Mouse (Mus musculus) bone marrow macrophage, adult 2 months (primary cell): ENCODE measurements around the gene Tmtc4. TPM values are rescaled to one million over a fixed set of nuclear protein-coding genes. Genes with fewer than 3 reads are reported as not detected.

Source experiments
- H3K27ac ChIP-seq: 2 replicates; pipeline ENCODE4 v1.5.1; 2012; ENCODE audit warnings: low read depth, low read length; ENCODE audit not compliant: insufficient read depth
- H3K4me1 ChIP-seq: 2 replicates; pipeline ENCODE4 v1.6.1; 2012; ENCODE audit warnings: low read length; ENCODE audit not compliant: control insufficient read depth, insufficient read depth
- H3K4me3 ChIP-seq: 2 replicates; pipeline ENCODE4 v1.5.1; 2012; ENCODE audit warnings: mild to moderate bottlenecking, low read length, moderate library complexity; ENCODE audit not compliant: insufficient read depth
- CTCF ChIP-seq: IDR thresholded peaks from 2 replicates; pipeline ENCODE4 v1.5.1; 2012; ENCODE audit warnings: low read depth, mild to moderate bottlenecking, low read length, moderate library complexity
- POLR2A ChIP-seq: IDR thresholded peaks from 2 replicates; pipeline ENCODE4 v1.6.1; 2012; ENCODE audit warnings: mild to moderate bottlenecking, low read depth, low read length, borderline replicate concordance
- polyA plus RNA-seq: library from polyadenylated mRNA; stranded (reverse); fragments of >200 nt; gene quantifications from 2 replicates; pipeline ENCODE4 v1.2.4, GENCODE M21; 2012; ENCODE audit not compliant: missing spikeins, insufficient read depth, insufficient read length

Tmtc4 gene
- polyA plus RNA-seq, 1 experiment: 6.7 TPM

GRCm38 (mm10) chr14:122908075-122908474 lies 75.8 kb downstream of the Tmtc4 start:
- Histone ChIP-seq H3K27ac (no peak overlapping the region), H3K4me3 (no peak overlapping the region), H3K4me1 (peaks cover 8% of the 10 kb centered on the region)
- TF ChIP-seq CTCF (no peak), POLR2A (no peak)

GRCm38 (mm10) chr14:122905007-122905406 lies 78.8 kb downstream of the Tmtc4 start:
- peaks cover 2% of the 10 kb centered on the region; the same call in 1 of the 2 replicates for H3K4me1 ChIP-seq
- H3K27ac ChIP-seq: no peak overlapping the region
- H3K4me3 ChIP-seq: no peak overlapping the region
- TF ChIP-seq POLR2A: no peak
- TF ChIP-seq CTCF: no peak

GRCm38 (mm10) chr14:122903923-122904351 lies 79.9 kb downstream of the Tmtc4 start:
- no peak overlapping the region for H3K27ac ChIP-seq
- TF ChIP-seq CTCF (no peak), POLR2A (no peak)
- H3K4me3 ChIP-seq: no peak overlapping the region
- peaks cover 2% of the 10 kb centered on the region; the same call in 1 of the 2 replicates for H3K4me1 ChIP-seq

GRCm38 (mm10) chr14:122902884-122903283 lies 81.0 kb downstream of the Tmtc4 start:
- Histone ChIP-seq H3K27ac (no peak overlapping the region), H3K4me1 (peaks cover 2% of the 10 kb centered on the region; the same call in 1 of the 2 replicates), H3K4me3 (no peak overlapping the region)
- TF ChIP-seq CTCF (no peak), POLR2A (no peak)

GRCm38 (mm10) chr14:122902136-122902535 lies 81.7 kb downstream of the Tmtc4 start:
- TF ChIP-seq POLR2A (no peak), CTCF (no peak)
- no peak overlapping the region for H3K4me3 ChIP-seq
- no peak overlapping the region for H3K27ac ChIP-seq
- H3K4me1 ChIP-seq: peaks cover 2% of the 10 kb centered on the region; the same call in 1 of the 2 replicates

- Histone ChIP-seq H3K4me3 (no peak overlapping the region), H3K27ac (no peak overlapping the region), H3K4me1 (peaks cover 2% of the 10 kb centered on the region; the same call in 1 of the 2 replicates)
- no peak for TF ChIP-seq CTCF
- TF ChIP-seq POLR2A: no peak
Observed at GRCm38 (mm10) chr14:122901715-122902114, 82.1 kb downstream of the Tmtc4 start.

GRCm38 (mm10) chr14:122901177-122901576 lies 82.7 kb downstream of the Tmtc4 start:
- TF ChIP-seq CTCF (no peak), POLR2A (no peak)
- H3K4me3 ChIP-seq: no peak overlapping the region
- no peak overlapping the region for H3K27ac ChIP-seq
- H3K4me1 ChIP-seq: peaks cover 2% of the 10 kb centered on the region; the same call in 1 of the 2 replicates

- Histone ChIP-seq H3K27ac (no peak overlapping the region), H3K4me3 (no peak overlapping the region), H3K4me1 (peaks cover 2% of the 10 kb centered on the region; the same call in 1 of the 2 replicates)
- TF ChIP-seq CTCF (no peak), POLR2A (no peak)
Observed at GRCm38 (mm10) chr14:122900679-122901078, 83.2 kb downstream of the Tmtc4 start.

GRCm38 (mm10) chr14:122898550-122898949 lies 85.3 kb downstream of the Tmtc4 start:
- Histone ChIP-seq H3K27ac (no peak overlapping the region), H3K4me3 (no peak overlapping the region), H3K4me1 (no peaks in the 10 kb centered on the region)
- TF ChIP-seq POLR2A: no peak
- no peak for TF ChIP-seq CTCF

- no peak for TF ChIP-seq CTCF
- no peak for TF ChIP-seq POLR2A
- Histone ChIP-seq H3K27ac (no peak overlapping the region), H3K4me3 (no peak overlapping the region), H3K4me1 (no peaks in the 10 kb centered on the region)
Observed at GRCm38 (mm10) chr14:122896106-122896505, 87.7 kb downstream of the Tmtc4 start.

- H3K27ac ChIP-seq: no peak overlapping the region
- H3K4me1 ChIP-seq: no peaks in the 10 kb centered on the region
- H3K4me3 ChIP-seq: no peak overlapping the region
- no peak for TF ChIP-seq CTCF
- no peak for TF ChIP-seq POLR2A
Observed at GRCm38 (mm10) chr14:122891470-122891968, 92.3 kb downstream of the Tmtc4 start.

- Histone ChIP-seq H3K4me1 (peaks cover 5% of the 10 kb centered on the region), H3K27ac (no peak overlapping the region), H3K4me3 (no peak overlapping the region)
- TF ChIP-seq CTCF: no peak
- no peak for TF ChIP-seq POLR2A
Observed at GRCm38 (mm10) chr14:122888480-122888872, 95.4 kb downstream of the Tmtc4 start.
